In the genomic region with DNA sequence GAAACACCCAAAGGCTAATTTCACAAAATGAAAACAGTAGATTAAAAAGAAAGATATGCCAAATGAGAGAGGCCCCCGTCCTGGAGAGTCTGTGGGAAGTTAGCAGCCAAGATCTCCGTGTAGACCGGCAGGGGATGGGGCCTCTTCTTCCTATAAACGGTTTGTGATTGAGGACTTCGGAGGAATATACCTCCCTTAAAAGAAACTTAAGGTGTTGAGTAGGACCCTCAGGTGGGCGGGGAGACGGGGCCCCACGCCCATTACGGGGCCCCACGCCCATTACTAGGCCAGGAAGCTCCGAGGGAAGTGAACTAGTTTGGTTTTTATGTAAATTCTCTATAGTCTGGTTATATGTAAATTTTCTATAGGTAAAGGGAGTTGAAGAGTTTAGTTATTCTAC, we compare ENCODE assay signal across 15 mouse cellular contexts. TPM values are rescaled to one million over a fixed set of nuclear protein-coding genes. Genes with fewer than 3 reads are reported as not detected.
A peak's percentile ranks its signal among the peaks of the same experiment; 100 is the strongest.
DNase-seq lines count a peak whose midpoint lies in the region; ATAC-seq and TF ChIP-seq lines count a peak whose summit lies in the region.
"Had no signal": no experiment of that assay in that cellular context is flagged by ENCODE, and none has a peak within 500 bp of the region (broad histone marks: within the 10 kb centered on the region; RNA-seq: fewer than 3 reads in every experiment).

A gene (minus strand): TSS at position 233 of the 400 bp plus-strand sequence.

- no peak within 1 kb of the TSS for H3K9ac ChIP-seq in heart, embryonic 12.5 days
- peak within 1 kb of the TSS; percentile 17; the same call in 1 of the 2 replicates for H3K9ac ChIP-seq in forebrain, embryonic 12.5 days
- H3K9ac ChIP-seq in limb, embryonic 11.5 days (ENCODE audit: low read length) = no peak within 1 kb of the TSS
- H3K9ac ChIP-seq in intestine, postnatal 0 days (ENCODE audit: low read depth, low read length) = no peak within 1 kb of the TSS
- H3K9ac ChIP-seq: lung, embryonic 15.5 days had no signal

- H3K27ac ChIP-seq in heart, embryonic 12.5 days (ENCODE audit: poor library complexity, severe bottlenecking) = no peak within 1 kb of the TSS
- H3K27ac ChIP-seq in forebrain, embryonic 12.5 days = no peak within 1 kb of the TSS
- H3K27ac ChIP-seq in limb, embryonic 11.5 days (replicated peaks; ENCODE audit: low read depth, low read length) = no peak within 1 kb of the TSS
- no peak within 1 kb of the TSS for H3K27ac ChIP-seq in intestine, postnatal 0 days (ENCODE audit: low read depth, low read length)
- H3K27ac ChIP-seq in kidney, adult 2 months (ENCODE audit: insufficient read depth, low read depth, low read length) = no peak within 1 kb of the TSS
- H3K27ac ChIP-seq: lung, embryonic 15.5 days had no signal

- no peak for ATAC-seq in heart, embryonic 12.5 days (ENCODE audit: insufficient number of reproducible peaks, low FRiP score)
- no peak for ATAC-seq in forebrain, embryonic 12.5 days (ENCODE audit: low FRiP score)
- ATAC-seq in limb, embryonic 11.5 days (ENCODE audit: insufficient number of reproducible peaks, low FRiP score, low TSS enrichment, low read depth) = no peak
- no peak for ATAC-seq in intestine, postnatal 0 days

- H3K9me3 ChIP-seq in heart, embryonic 12.5 days (replicated peaks) = no peaks in the 10 kb centered on the region
- no peaks in the 10 kb centered on the region for H3K9me3 ChIP-seq in forebrain, embryonic 12.5 days
- H3K9me3 ChIP-seq in limb, embryonic 11.5 days (ENCODE audit: control insufficient read depth, low read length) = no peaks in the 10 kb centered on the region
- no peaks in the 10 kb centered on the region for H3K9me3 ChIP-seq in intestine, postnatal 0 days (ENCODE audit: control insufficient read depth)
- H3K9me3 ChIP-seq: lung, embryonic 15.5 days had no signal

- H3K27me3 ChIP-seq in heart, embryonic 12.5 days (replicated peaks) = peaks cover 18% of the 10 kb centered on the region
- H3K27me3 ChIP-seq in forebrain, embryonic 12.5 days = peaks cover 67% of the 10 kb centered on the region
- H3K27me3 ChIP-seq in limb, embryonic 11.5 days (ENCODE audit: control insufficient read depth, insufficient read depth, low read length) = peaks cover 28% of the 10 kb centered on the region
- H3K27me3 ChIP-seq in intestine, postnatal 0 days (replicated peaks; ENCODE audit: control insufficient read depth, insufficient read depth, low read length) = peaks cover 5% of the 10 kb centered on the region; the same call in 1 of the 2 replicates
- H3K27me3 ChIP-seq in kidney, adult 2 months (replicated peaks; ENCODE audit: control insufficient read depth, insufficient read depth, low read length) = no peaks in the 10 kb centered on the region

- peaks cover 27% of the 10 kb centered on the region for H3K4me1 ChIP-seq in heart, embryonic 12.5 days (replicated peaks)
- H3K4me1 ChIP-seq in forebrain, embryonic 12.5 days = peaks cover 19% of the 10 kb centered on the region
- peaks cover 6% of the 10 kb centered on the region for H3K4me1 ChIP-seq in limb, embryonic 11.5 days (ENCODE audit: control insufficient read depth, insufficient read depth, low read length)
- H3K4me1 ChIP-seq in intestine, postnatal 0 days (replicated peaks; ENCODE audit: control insufficient read depth, insufficient read depth, low read length) = no peaks in the 10 kb centered on the region
- no peaks in the 10 kb centered on the region for H3K4me1 ChIP-seq in kidney, adult 2 months (ENCODE audit: control insufficient read depth, insufficient read depth, low read length)

- no peak for TF ChIP-seq POLR2A in kidney, adult 2 months (IDR thresholded peaks at IDR 0.05; ENCODE audit: low read depth, low read length)

- TF ChIP-seq CTCF in intestine, postnatal 0 days (IDR thresholded peaks at IDR 0.05; ENCODE audit: low read depth) = no peak
- TF ChIP-seq CTCF in kidney, adult 2 months (conservative IDR thresholded peaks at IDR 0.05; ENCODE audit: insufficient read depth, insufficient read length, low read depth, low read length) = no peak

- no peak for DNase-seq in heart, adult 9 months (ENCODE audit: low spot score in 2 of 2)
- peak; percentile 93 for DNase-seq in ES-CJ7 (ENCODE audit: low read depth, low spot score)
- DNase-seq in limb, embryonic 11.5 days (ENCODE audit: low spot score) = no peak
- DNase-seq in right cerebral cortex, postnatal 36 days (ENCODE audit: low spot score in 2 of 2) = no peak
- no peak for DNase-seq in kidney, adult 2 months
- DNase-seq: cerebellum, adult 11 months; heart, adult 11 months; kidney, adult 8-10 months; right cerebral cortex, postnatal 14 days had no signal

- H3K4me2 ChIP-seq in heart, embryonic 12.5 days = peak within 1 kb of the TSS; percentile 38
- H3K4me2 ChIP-seq in forebrain, embryonic 12.5 days = peak within 1 kb of the TSS; percentile 37
- H3K4me2 ChIP-seq in limb, embryonic 11.5 days (ENCODE audit: low read depth, severe bottlenecking) = peak within 1 kb of the TSS; percentile 17; the same call in 1 of the 2 replicates
- no peak within 1 kb of the TSS for H3K4me2 ChIP-seq in intestine, postnatal 0 days (replicated peaks; ENCODE audit: low read depth)
- H3K4me2 ChIP-seq: lung, embryonic 15.5 days had no signal

- 24% methylated on average over 11 of the region's 11 CpGs for WGBS in heart, embryonic 12.5 days
- WGBS in forebrain, embryonic 12.5 days = 13% methylated on average over 11 of the region's 11 CpGs
- 5% methylated on average over 11 of the region's 11 CpGs for WGBS in limb, embryonic 11.5 days
- WGBS in intestine, postnatal 0 days = 30% methylated on average over 11 of the region's 11 CpGs
- 42% methylated on average over 11 of the region's 11 CpGs for WGBS in kidney, adult 2 months

- H3K4me3 ChIP-seq in heart, embryonic 12.5 days = no peak within 1 kb of the TSS
- H3K4me3 ChIP-seq in forebrain, embryonic 12.5 days (replicated peaks) = no peak within 1 kb of the TSS
- H3K4me3 ChIP-seq in limb, embryonic 11.5 days (ENCODE audit: low read depth, low read length) = no peak within 1 kb of the TSS
- no peak within 1 kb of the TSS for H3K4me3 ChIP-seq in intestine, postnatal 0 days (ENCODE audit: low read depth, low read length)
- H3K4me3 ChIP-seq in kidney, adult 2 months (ENCODE audit: insufficient read depth, low read depth, low read length) = no peak within 1 kb of the TSS
- H3K4me3 ChIP-seq: erythroblast, embryonic 14.5 days; lung, embryonic 15.5 days had no signal

- H3K36me3 ChIP-seq in heart, embryonic 12.5 days = no peaks in the 10 kb centered on the region
- no peaks in the 10 kb centered on the region for H3K36me3 ChIP-seq in forebrain, embryonic 12.5 days (replicated peaks)
- no peaks in the 10 kb centered on the region for H3K36me3 ChIP-seq in limb, embryonic 11.5 days (ENCODE audit: control insufficient read depth, insufficient read depth, low read length)
- H3K36me3 ChIP-seq in intestine, postnatal 0 days (ENCODE audit: control insufficient read depth, insufficient read depth) = no peaks in the 10 kb centered on the region
- no peaks in the 10 kb centered on the region for H3K36me3 ChIP-seq in kidney, adult 2 months (ENCODE audit: control insufficient read depth, insufficient read depth, low read length)
- H3K36me3 ChIP-seq: lung, embryonic 15.5 days had no signal

RNA-seq across cellular contexts. Expression of the gene that starts here (rescaled TPM):
- not detected in 2 replicates for polyA plus RNA-seq in heart, embryonic 12.5 days (2016; fragmentation: Nextera tagmentation; extraction: Ambion mirVana)
- polyA plus RNA-seq in forebrain, embryonic 12.5 days (2016; fragmentation: Nextera tagmentation; extraction: Ambion mirVana) = not detected in 2 replicates
- 0.14 TPM in 1 of 2 replicates, not detected in the other for polyA plus RNA-seq in limb, embryonic 11.5 days (2014; fragmentation: Nextera tagmentation; extraction: Ambion mirVana)
- polyA plus RNA-seq in intestine, postnatal 0 days (2015; fragmentation: Nextera tagmentation; extraction: Ambion mirVana) = 0.08 TPM in 1 of 2 replicates, not detected in the other
- polyA plus RNA-seq in kidney, adult 2 months (2012; rRNA removed) = not detected in 2 replicates
- polyA plus RNA-seq: C2C12; erythroblast, embryonic 14.5 days; lung, embryonic 15.5 days had no signal
